Mouse (Mus musculus) hindlimb bud, embryonic 11.5 days (tissue): ENCODE results near the gene Alpk1.

Experiments used
- DNase-seq: peaks from one replicate; pipeline ENCODE4 v3.0.0-alpha.2; 2012; ENCODE audit warnings: low read depth, low spot score; ENCODE audit errors: extremely low spot score

Alpk1 gene

DNA sequence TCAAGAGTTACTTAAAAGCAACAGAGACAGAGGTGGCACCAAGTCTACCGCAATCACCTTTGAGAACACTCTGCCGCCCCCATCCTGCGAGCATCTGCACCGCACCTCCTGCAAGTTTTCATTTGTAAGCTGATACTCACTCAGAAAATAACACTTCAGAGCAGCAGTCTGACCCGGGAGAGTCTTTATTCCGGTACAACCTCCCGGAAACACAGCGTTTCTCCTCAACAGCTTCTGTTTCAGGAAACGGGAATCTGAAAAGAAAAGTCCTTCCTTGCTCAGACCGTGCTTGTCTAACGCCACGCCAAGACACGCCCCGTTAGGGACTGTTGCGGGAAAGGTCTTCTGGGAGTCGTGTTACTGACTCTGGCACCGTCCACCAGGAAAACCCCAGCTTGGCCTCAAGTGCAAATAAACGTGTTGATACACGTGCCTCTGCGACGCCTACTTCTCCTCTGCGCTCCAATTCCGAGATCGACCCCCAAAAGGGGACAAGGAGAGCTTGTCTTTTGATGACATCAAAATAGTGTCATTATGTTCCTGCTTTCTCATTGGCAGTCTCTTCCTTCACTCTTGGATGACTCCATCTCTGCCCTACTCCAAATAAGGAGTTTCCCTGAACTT is at the start of gene Alpk1:
Gene Alpk1, minus strand, starts transcription at position 507 of the 624 bp plus-strand sequence.
- no peak for DNase-seq

DNA sequence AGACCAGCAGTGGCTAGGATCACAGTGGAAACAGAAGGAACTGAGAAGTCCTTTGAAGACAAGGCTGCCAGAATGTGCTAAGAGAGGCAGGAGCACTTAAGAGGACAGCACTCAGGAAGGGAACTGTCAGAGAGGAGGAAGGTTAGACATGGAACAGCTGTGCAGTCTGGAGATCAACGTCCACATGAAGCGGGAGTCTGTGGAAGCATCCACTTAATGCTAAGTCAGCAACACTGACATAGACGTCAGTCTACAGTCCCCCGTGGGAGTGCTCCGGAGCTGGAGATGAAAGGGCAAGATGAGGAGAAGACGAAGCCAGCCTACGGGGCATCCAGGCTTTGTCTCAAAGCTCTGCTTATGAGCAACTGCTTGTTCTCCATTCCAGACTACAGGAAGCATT is 46.8 kb upstream of the Alpk1 start:
- no peak for DNase-seq

DNA sequence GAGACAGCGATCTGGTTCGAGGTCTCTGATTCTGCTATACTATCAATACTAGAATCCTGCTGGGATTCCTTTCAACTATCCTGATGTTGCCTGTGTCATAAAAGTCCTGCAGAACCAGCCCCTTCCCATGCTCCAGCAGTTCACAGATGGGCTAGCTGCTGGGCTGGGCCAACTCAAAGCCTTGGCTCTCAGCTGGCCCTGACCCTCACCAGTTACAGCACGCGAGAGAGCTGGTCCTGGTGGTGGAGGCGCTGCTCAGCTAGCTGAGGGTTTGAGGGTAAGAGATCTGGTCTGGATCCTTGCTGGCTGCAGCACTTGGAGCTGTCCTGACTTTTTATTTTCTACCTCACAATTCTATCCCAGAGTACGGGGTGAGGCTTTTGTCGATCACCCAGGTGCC is 46.2 kb upstream of the Alpk1 start:
- no peak for DNase-seq

DNA sequence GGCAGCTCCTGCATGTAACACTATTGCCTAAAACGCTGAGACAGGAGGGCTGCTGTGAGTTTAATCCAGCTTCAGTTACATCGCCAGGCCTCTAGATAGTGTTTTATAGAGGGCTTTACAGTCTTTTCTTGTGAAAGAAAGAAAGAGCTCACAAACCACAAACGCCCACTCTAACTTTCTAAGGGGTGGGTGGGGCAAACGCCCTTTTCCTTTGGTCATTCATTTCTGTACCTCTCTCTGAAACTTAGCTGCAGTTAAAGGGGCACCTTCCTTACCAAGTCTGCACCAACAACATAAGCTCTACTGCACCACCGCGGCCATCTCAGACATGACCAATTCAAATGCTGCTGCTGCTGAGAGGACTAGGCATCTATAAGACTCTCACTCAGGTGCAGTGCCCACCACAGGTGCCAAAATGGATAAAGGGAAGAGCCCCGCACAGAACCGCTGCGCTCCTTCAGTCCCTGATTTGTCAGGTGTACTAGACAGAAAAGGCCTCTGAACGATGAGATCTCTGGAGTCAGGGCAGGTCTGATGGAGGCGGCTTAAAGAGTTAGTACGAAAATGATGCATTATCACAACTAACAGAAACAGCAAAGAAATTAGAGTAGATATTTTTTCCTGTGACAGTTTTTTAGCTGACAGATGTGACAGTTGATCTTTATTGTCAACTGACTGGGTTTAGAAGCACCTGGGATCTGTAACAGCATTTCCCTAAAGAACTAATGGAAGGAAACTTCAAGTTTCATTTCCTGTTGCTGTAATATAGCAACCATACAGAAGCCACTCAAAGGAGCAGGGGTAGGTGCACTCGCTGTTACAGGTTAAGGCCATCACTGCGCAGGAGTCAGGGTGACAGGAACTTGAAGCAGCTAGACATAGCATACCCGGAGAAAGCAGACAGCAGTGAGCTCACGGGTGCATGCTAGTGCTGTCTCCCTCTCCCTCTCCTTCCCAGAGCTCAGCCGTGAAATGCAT is 43.8 kb upstream of the Alpk1 start:
- DNase-seq: no peak

- no peak for DNase-seq
These were observed 40.9 kb upstream of the Alpk1 start for GRCm38 (mm10) chr3:127821209-127821608.

DNA sequence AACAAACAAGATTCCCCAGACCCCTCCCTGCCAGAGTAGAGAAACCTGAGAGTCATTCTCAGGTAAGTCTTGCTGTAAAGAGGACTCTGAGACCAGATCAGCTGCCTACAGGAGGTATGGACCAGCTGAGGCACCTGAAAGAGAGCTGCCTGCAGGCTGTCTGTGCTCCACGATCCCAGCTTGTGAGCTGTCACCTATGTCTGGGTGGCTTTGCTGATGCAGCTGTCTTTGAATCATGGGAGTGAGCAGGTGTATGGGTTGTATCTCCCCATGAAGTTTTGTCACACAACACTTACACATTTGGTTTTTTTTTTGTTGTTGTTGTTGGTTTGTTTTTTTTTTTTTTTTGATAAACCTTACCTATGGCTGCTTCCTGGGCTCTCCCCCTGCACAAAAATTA is 40.1 kb upstream of the Alpk1 start:
- no peak for DNase-seq

DNA sequence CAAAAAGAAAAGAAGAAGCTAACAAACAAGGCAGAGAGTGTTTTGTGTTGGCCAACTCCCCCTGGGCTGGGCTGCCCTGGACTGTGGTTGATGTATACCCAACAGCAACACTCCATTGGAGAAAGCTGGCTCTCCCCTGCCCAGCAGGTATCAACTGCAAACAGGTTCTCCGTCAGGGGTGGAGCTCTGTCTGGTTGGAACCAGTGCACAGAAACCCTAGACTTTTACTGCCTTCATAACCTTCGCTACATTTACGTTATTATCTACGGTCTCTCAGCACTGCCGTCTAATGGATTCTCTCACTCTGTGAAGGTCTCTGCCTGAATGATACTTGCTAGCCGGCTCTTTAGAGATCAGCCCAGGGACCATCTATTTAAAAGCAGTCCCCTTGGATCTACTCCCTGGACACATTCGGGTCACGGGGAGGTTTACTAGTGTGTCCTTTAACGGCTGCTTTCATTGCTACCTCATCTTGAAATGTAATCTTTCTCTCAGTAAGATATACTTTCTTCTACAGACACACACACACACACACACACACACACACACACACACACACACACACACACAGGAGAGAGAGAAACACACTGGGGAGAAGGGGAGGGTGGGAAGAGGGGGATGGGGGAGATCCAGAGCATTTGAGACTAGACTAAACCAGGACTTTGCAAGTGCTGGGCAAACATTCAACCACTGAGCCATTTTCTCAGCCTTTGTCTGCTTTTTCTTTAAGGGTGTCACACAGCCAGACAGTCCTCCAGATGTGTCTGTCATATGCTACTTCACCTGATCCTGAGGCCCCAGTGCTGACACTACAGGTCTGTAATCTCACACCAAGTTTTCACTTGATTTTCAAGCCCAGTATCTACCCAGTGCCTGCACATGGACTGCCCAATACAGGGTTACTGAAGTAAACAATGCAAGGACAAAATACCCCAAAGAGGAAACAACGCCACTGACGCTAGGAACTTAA is 38.7 kb upstream of the Alpk1 start:
- no peak for DNase-seq

- no peak for DNase-seq
These were observed 36.9 kb upstream of the Alpk1 start for GRCm38 (mm10) chr3:127817120-127817683.

DNA sequence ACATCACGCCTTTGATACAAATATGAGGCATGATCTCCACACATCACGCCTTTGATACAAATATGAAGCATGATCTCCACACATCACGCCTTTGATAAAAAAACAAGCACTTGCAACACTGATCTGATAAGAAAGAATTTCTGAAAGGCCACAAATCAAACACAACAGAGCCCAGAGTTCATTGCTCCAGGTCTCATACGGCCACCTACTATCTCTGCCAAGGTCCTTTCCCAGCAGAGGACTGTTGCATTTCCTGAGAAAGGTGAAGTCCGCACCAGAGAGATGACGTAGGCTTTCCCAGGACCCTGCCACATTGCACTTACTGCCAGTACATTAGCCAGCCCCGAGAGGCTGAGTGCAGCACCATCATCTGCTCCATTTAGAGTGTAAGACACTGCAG is 28.8 kb upstream of the Alpk1 start:
- no peak for DNase-seq

GRCm38 (mm10) chr3:127807846-127808245 is 27.5 kb upstream of the Alpk1 start:
- no peak for DNase-seq

GRCm38 (mm10) chr3:127805991-127806390 is 25.7 kb upstream of the Alpk1 start:
- DNase-seq: no peak

DNA sequence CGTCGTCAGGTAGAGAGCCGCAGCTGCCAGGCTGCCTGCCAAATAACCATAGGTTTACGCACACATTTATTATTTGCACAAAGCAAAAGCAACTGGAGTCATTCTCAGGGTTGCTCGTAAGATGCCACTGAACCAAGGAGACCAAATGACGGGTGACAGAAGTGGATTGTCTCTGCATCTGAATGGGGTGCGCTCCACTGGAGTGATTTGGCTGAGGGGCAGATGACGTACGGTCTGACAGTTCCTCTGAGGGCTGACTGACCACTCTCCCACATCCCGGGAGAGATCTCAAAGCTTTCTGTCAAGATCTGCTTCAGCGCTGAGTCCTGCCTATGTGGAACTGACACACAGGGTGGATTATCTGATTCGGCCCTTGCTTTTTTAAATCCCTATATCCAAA is 24.7 kb upstream of the Alpk1 start:
- no peak for DNase-seq

- no peak for DNase-seq
These were observed 24.1 kb upstream of the Alpk1 start for GRCm38 (mm10) chr3:127804439-127804838.

- DNase-seq: no peak
These were observed 22.5 kb upstream of the Alpk1 start for GRCm38 (mm10) chr3:127802814-127803213.

GRCm38 (mm10) chr3:127801162-127801561 is 20.8 kb upstream of the Alpk1 start:
- DNase-seq: no peak

DNA sequence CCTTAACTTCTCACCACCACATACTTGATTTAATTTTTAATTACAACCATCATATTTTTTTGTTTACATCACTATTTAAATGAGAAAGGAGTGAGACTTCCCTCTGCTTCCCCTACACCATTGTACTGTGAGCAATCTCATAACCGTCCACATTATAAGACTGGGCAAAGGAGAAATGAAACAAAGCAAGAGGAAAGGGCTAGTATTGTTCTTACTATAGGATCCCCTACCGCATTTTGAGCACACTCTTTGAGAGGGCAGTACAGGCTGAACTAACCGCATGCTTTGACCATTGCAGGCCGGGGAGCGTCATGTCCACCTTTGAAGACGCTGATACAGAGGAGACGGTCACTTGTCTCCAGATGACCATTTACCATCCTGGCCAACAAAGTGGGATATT is 15.9 kb upstream of the Alpk1 start:
- no peak for DNase-seq

DNA sequence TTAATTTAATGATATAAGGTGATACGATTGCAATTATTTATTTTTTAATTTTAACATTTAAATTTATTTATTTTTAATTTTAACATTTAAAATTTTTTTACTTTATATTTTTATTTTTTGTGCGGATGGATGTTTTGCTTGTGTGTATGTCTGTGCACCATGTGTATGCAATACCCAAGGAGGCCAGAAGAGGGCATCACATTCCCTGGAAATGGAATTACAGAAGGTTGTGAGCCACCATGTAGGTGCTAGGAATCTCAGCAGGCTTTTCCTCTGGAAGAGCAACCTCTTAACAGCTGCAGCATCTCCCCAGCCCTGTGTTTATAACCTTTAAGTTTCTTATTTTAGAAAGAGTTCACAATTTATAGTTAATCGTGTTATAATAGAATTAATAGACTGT is 15.4 kb upstream of the Alpk1 start:
- DNase-seq: no peak

DNA sequence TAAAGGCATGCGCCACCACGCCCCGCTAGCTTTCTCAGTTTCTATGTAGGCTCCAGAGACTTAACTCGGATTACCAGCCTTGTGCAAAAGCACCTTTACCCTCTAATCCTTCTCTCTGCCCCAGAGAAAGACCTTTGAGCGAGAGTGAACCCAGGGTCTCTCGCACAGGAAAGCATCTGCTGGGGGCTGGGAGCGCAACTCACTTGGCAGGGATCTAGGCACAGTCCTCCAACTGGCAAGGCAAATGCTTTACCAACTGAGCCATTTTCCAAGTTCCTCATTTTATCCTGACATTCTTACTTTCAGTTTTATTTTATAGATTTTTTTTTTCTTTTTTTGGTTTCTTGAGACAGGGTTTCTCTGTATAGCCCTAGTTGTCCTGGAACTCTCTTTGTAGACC is 12.7 kb upstream of the Alpk1 start:
- no peak for DNase-seq

- DNase-seq: no peak
These were observed 11.6 kb upstream of the Alpk1 start for GRCm38 (mm10) chr3:127791595-127792561.

GRCm38 (mm10) chr3:127791056-127791483 is 10.7 kb upstream of the Alpk1 start:
- no peak for DNase-seq
